Mouse (Mus musculus): ENCODE data around the gene Wdr63.
"Not testable (repeated sequence)": the region's sequence is repeated elsewhere in the genome, so short reads cannot be mapped to it uniquely, and the experiment has no call there.

Wdr63 gene

DNA sequence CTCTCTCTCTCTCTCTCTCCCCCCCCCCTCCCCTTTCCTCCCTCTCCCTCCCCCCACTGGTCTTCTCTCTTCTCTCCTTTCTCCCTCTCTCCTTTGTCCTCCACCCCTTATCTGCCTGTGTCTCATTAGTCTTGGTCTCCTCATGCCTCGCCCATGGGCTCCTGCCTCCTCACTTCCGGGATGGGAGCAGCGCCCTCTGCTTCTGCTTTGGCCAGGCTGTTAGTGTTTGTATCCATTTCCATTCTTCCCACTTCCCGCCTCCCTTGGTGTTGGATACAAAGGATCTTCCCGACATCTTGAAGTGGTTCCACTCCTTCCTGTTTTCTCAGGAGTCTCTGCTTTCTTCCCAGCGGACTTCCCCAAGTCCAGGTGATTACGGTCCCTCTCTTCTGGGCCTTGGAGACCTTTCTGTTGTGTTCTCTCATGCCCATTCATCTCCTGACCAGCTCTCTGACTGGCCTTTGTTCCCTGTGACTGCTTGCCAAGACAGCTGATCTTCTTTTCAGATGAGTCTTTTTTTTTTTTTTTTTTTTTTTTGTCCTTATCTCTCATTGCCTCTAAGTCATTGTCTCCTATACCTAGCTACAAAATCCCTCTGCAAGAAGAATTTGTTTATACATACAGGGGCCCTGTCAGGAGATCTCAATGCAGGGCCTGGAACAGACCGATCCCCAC is 96.2 kb downstream of the Wdr63 start:
- DNase-seq (ENCODE audit: low spot score in 2 of 2) = no peak

DNA sequence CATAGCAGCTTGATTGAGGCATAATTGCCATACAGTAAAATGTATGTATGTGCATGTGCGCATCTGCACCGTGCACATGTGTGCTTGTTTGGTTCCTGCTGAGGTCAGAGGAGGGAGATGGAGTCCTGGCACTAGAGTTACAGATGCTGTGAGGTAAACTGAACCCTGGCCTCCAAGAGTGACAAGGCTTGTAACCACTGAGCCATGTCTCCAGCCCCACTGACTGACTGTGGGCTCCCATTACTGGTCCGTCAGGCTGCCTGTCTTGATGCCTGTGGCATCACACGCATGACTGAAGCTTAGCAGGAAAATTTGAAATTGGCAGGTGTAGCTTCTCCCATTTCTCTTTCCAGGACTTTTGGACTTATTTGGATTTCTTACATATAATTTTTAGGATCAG is 97.2 kb downstream of the Wdr63 start:
- DNase-seq (ENCODE audit: low spot score in 2 of 2) = no peak

- DNase-seq (ENCODE audit: low spot score in 2 of 2) = no peak
These were observed 97.9 kb downstream of the Wdr63 start for GRCm38 (mm10) chr3:146009859-146010645.

DNA sequence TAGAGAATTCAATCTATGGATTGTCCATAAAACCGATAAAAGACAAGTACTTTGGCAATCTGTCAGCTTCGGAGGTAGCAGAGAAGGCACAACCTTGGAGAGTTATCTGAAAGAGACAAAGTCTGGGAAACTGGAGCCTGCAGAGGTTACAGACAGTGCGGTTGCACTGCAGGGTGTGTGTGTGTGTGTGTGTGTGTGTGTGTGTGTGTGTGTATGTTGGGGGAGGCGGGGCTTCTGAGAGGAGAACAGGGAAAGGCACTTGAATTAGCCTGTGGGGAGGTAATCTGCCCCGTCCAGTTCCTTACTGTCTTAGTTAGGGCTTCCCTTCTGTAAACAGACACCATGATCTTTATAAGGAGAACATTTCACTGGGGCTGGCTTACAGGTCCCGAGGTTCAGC is 100.1 kb downstream of the Wdr63 start:
- no peak for DNase-seq (ENCODE audit: low spot score in 2 of 2)

DNA sequence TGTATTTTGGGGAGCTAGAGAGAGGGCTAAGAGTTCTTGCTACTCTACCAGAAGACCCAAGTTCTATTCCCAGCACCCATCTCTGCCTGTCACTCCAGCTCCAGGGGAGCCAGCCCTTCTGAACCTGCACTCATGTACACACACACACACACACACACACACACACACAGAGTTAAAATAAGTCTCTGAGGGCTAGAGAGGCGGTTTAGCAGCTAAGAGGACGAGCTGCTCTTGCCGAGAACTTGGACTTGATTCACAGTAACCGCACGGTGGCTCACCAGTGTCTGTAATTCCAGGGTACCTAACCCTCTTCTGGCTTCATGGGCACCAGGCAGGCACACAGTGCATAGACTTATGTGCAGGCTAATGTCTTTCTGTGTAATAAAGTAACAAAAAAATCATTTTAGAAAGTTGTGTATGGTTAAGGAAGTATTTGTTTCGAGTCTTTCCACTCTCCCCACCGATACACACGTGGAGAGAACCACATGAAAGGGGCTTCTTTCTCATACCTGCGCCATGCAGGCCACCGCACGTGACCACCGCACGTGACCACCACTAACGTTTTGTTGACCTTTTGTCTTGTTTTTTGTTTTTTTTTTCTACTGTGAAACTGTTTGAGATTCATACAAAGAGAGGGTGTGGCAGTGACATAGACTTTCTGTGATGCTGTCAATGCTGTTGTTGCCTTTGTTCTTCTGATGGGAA is 103.4 kb downstream of the Wdr63 start:
- DNase-seq (ENCODE audit: low spot score in 2 of 2) = no peak

DNA sequence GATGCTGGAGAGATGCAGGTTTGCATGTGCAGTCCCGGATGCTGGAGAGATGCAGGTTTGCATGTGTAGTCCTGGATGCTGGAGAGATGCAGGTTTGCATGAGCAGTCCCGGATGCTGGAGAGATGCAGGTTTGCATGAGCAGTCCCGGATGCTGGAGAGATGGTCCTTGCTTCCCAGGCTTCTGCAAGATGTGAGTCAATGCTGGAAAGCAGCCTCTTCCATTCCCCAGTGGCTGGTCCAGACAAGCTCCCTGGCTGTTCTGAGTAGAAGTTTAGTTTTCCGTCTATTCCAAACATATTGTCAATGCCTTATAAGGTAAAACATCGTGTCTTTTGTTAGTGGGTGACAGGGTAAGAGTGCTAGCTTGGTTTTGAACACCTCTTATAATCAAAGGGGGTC is 111.4 kb downstream of the Wdr63 start:
- not testable (repeated sequence) for DNase-seq (ENCODE audit: low spot score in 2 of 2)

GRCm38 (mm10) chr3:145995489-145995888 is 112.4 kb downstream of the Wdr63 start:
- no peak for DNase-seq (ENCODE audit: low spot score in 2 of 2)

- no peak for DNase-seq (ENCODE audit: low spot score in 2 of 2)
These were observed 114.3 kb downstream of the Wdr63 start for GRCm38 (mm10) chr3:145993481-145994201.

- no peak for DNase-seq (ENCODE audit: low spot score in 2 of 2)
These were observed 115.1 kb downstream of the Wdr63 start for GRCm38 (mm10) chr3:145992796-145993195.

GRCm38 (mm10) chr3:145991976-145992730 is 115.8 kb downstream of the Wdr63 start:
- no peak for DNase-seq (ENCODE audit: low spot score in 2 of 2)

DNA sequence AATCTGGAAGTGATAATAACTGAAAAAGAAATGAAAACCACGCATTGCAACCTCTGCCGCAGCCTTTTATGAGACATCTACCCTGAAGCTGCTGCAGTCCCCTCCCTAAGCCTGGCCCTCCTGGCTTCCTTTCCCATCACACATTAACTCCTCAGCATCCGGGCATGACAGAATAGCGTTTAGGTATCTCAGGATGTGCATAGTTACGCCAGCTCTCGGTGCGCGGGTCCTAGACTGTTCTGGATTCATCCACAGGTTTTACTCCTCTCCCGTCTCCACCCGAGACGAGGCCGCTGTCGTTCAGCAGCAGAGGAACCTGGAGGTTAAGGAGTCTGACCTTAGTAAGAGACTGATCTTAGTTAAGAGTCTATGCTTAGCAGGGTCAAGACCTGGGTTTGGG is 116.8 kb downstream of the Wdr63 start:
- no peak for DNase-seq (ENCODE audit: low spot score in 2 of 2)

Data from frontal cortex, postnatal 10 days (tissue).